Mouse (Mus musculus) gonadal fat pad, adult 2 months (tissue): Measurements from ENCODE around the gene Cd69. TPM values are rescaled to one million over a fixed set of nuclear protein-coding genes. Genes with fewer than 3 reads are reported as not detected.

Experiments
- DNase-seq: peaks from one replicate; pipeline ENCODE4 v3.0.0-alpha.2; 2012; ENCODE audit warnings: low read depth
- polyA plus RNA-seq: library from polyadenylated mRNA; depleted of rRNA; stranded (reverse); fragments of >200 nt; gene quantifications from 2 replicates; pipeline ENCODE4 v1.2.3, GENCODE M21; 2012

Cd69 gene
- polyA plus RNA-seq, 1 experiment = 0.16 TPM

GRCm38 (mm10) chr6:129246992-129247391 is 28.2 kb downstream of the Cd69 start:
- no peak for DNase-seq

GRCm38 (mm10) chr6:129245793-129246192 is 29.4 kb downstream of the Cd69 start:
- DNase-seq = no peak

GRCm38 (mm10) chr6:129241907-129242306 is 33.3 kb downstream of the Cd69 start:
- no peak for DNase-seq

GRCm38 (mm10) chr6:129241471-129241870 is 33.8 kb downstream of the Cd69 start:
- DNase-seq = no peak

GRCm38 (mm10) chr6:129239564-129240248 is 35.5 kb downstream of the Cd69 start:
- no peak for DNase-seq

GRCm38 (mm10) chr6:129238275-129239038 is 36.8 kb downstream of the Cd69 start:
- no peak for DNase-seq

- no peak for DNase-seq
These were observed 37.6 kb downstream of the Cd69 start for GRCm38 (mm10) chr6:129237350-129238274.

- DNase-seq = peak; percentile 96
These were observed 38.4 kb downstream of the Cd69 start for GRCm38 (mm10) chr6:129236652-129237342.

GRCm38 (mm10) chr6:129235855-129236461 is 39.3 kb downstream of the Cd69 start:
- DNase-seq = peak; percentile 89

GRCm38 (mm10) chr6:129234456-129235360 is 40.5 kb downstream of the Cd69 start:
- no peak for DNase-seq

GRCm38 (mm10) chr6:129233955-129234369 is 41.3 kb downstream of the Cd69 start:
- no peak for DNase-seq

- DNase-seq = no peak
These were observed 41.8 kb downstream of the Cd69 start for GRCm38 (mm10) chr6:129233366-129233954.

GRCm38 (mm10) chr6:129232842-129233205 is 42.4 kb downstream of the Cd69 start:
- DNase-seq = no peak

- no peak for DNase-seq
These were observed 43.0 kb downstream of the Cd69 start for GRCm38 (mm10) chr6:129232005-129232841.

- peak; percentile 91 for DNase-seq
These were observed 45.3 kb downstream of the Cd69 start for GRCm38 (mm10) chr6:129229774-129230578.

GRCm38 (mm10) chr6:129228935-129229773 is 46.1 kb downstream of the Cd69 start:
- no peak for DNase-seq

- DNase-seq = no peak
These were observed 50.2 kb downstream of the Cd69 start for GRCm38 (mm10) chr6:129225078-129225477.
